Mouse (Mus musculus): ENCODE data around the gene Cabcoco1. TPM values are rescaled to one million over a fixed set of nuclear protein-coding genes. Genes with fewer than 3 reads are reported as not detected.
A peak's percentile ranks its signal among the peaks of the same experiment; 100 is the strongest.

Cabcoco1 gene
- polyA plus RNA-seq, 1 experiment from 2014 or later = 1.3 TPM

DNA sequence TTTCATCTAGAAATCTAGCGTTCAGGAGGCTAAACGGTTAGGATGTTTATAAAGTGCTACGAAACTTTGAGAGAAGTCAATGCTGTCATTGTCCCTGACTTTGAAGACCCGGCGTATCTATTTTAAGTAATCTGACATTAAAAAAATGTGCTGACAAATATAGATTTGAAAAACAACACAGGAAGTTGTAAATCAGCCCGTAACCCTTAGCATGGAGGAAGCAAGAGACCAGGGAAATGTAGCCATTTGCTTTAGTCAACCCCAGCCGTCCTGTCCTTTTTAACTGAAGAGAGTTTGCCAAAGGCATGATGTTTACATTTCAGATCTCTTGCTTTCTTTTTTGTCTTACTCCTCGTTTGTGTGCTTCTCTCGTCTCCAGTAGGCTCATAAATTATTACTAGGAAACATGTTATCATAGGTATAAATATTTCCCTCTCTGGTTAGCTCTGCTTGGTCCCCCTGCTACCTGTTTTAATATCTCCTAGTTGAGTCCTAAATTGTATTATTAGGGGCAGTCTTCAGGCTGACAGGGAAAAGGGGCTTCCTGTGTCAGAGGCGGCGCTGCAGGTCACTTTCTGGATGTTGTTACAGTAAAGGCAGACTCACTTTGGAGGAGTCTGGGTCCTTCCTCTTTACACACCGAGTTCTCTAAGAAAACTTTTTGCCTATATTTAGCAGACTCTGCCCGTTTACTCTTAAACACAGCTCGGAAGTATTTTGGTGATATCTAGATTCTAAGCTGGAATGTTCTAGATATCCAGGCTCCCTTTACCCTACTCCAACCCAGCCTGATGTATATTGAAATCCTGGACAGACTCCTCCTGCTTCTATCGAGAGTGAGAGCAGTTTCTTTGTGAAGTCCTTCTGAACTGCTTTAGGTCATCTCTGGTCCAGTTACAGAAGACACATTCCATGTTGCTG is 95.6 kb downstream of the Cabcoco1 start:
- peaks cover 9% of the 10 kb centered on the region for H3K4me1 ChIP-seq
- 50% methylated on average over 15 of the region's 15 CpGs for WGBS
- no peaks in the 10 kb centered on the region for H3K36me3 ChIP-seq
- no peak overlapping the region for H3K4me3 ChIP-seq (replicated peaks)
- H3K27ac ChIP-seq (replicated peaks) = peak overlapping the region; percentile 39; the same call in 1 of the 2 replicates
- H3K9ac ChIP-seq (replicated peaks) = no peak overlapping the region
- no peak overlapping the region for H3K4me2 ChIP-seq
- no peak for ATAC-seq (ENCODE audit: low FRiP score)
- H3K9me3 ChIP-seq (replicated peaks) = no peaks in the 10 kb centered on the region
- no peaks in the 10 kb centered on the region for H3K27me3 ChIP-seq (replicated peaks)

DNA sequence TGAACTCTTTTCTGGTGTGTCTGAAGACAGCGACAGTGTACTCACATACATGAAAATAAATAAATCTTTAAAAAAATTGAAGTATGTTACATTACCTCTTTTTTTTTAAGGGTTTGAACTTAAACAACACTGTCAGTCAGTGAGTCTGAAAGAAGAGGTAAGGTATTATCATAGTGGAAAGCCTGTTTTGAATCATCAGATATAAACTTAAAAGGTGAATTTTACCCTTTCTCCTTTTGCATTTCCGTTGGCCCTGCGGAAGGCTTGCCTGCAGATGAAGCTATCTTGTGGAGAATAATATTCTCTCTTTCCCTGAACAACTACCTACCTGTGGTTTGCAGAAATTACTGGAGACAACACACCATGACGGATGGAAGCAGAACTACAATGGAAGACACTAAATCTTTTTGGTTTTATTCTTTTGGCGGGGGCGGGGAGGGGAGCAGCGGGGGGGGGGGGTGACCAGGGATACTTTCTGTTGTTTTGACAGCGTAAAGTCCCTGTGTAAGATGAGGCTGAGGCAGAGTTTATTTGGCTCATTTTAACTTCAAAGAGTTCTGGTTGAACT is 96.4 kb downstream of the Cabcoco1 start:
- H3K9ac ChIP-seq (replicated peaks) = no peak overlapping the region
- H3K4me3 ChIP-seq (replicated peaks) = no peak overlapping the region
- no peak overlapping the region for H3K27ac ChIP-seq (replicated peaks)
- peaks cover 9% of the 10 kb centered on the region for H3K4me1 ChIP-seq
- H3K36me3 ChIP-seq = no peaks in the 10 kb centered on the region
- H3K27me3 ChIP-seq (replicated peaks) = no peaks in the 10 kb centered on the region
- 33% methylated on average over 8 of the region's 8 CpGs for WGBS
- H3K4me2 ChIP-seq = no peak overlapping the region
- no peaks in the 10 kb centered on the region for H3K9me3 ChIP-seq (replicated peaks)
- ATAC-seq (ENCODE audit: low FRiP score) = no peak

DNA sequence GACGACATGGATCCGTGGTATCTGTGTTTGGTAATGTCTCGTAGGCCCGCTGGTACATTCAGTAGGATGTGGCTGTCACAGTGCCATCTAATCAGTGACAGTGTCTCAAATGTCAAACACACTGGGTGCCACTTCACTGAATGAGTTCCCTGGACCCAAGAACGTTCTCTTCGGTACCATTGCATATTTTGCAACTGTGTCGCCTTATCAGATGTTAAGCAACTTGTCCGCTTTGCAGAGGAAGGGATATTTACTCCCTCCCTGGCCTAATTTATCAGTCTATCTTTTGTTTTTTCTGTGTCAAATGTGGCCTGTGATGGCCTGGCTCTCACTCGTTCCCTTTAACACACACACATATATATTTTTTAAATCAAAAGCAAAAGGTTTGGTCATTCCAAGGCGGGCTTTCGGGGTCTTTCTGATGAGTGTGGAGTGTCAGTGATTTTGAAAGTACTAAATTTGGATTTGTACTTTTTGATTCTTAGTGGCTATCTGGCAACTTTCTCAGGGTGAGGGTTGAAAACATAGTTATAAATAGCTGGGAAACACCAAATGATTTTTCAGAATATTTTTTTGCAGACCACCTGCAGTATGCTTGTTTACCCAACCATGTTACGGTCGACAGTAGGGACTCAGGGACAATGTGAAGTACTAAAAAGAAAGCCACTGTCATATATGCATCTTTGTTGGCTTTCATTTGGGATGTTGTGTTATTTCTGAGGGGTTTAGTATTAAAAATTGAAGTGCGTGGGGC is 97.2 kb downstream of the Cabcoco1 start:
- H3K36me3 ChIP-seq = no peaks in the 10 kb centered on the region
- ATAC-seq (ENCODE audit: low FRiP score) = no peak
- no peak overlapping the region for H3K4me2 ChIP-seq
- no peak overlapping the region for H3K4me3 ChIP-seq (replicated peaks)
- no peaks in the 10 kb centered on the region for H3K9me3 ChIP-seq (replicated peaks)
- H3K27me3 ChIP-seq (replicated peaks) = no peaks in the 10 kb centered on the region
- 82% methylated on average over 14 of the region's 14 CpGs for WGBS
- H3K9ac ChIP-seq (replicated peaks) = no peak overlapping the region
- H3K27ac ChIP-seq (replicated peaks) = no peak overlapping the region
- H3K4me1 ChIP-seq = peaks cover 9% of the 10 kb centered on the region

DNA sequence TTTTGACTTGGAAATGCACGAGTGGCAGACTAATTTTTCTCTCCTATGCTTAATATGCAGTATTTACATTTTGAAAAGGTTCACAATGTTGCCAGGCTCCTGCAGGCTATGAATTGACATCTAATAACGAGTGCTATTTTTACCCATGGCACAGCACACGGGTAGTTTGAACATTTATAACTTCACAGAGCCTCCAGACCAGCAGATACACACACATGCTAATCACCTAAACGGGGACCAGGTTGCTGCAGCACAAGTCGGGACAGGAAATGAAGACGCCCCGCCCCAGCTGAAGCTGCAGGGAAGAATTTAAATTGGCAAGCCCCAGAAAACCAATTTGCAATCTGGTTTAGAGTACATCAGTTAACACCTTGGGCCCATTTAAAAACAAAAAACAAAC is 98.6 kb downstream of the Cabcoco1 start:
- Histone ChIP-seq H3K36me3 (no peaks in the 10 kb centered on the region), H3K27ac (replicated peaks) (no peak overlapping the region), H3K9ac (replicated peaks) (no peak overlapping the region), H3K4me1 (peaks cover 9% of the 10 kb centered on the region), H3K27me3 (replicated peaks) (no peaks in the 10 kb centered on the region), H3K4me3 (replicated peaks) (no peak overlapping the region), H3K4me2 (no peak overlapping the region; the same call in 1 of the 2 replicates), H3K9me3 (replicated peaks) (no peaks in the 10 kb centered on the region)
- no peak for ATAC-seq (ENCODE audit: low FRiP score)
- 16% methylated on average over 7 of the region's 7 CpGs for WGBS

DNA sequence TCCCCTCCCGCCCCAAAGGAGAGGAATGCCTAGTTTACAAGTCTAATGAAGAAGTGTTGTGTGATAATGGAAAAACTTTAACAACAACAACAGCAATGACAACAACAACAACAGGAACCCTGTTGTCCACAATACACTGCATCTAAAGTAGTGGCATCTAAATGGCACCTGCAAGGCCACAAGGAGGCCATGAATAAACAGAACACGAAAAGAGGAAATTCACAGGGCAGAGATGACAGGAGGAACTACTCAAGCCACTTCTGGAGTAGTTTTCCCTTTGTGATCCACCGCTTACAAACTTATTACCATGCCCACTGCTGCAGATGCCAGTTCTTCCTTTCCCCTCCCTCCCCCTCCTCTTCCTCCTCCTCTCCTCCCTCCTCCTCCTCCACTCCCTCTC is 99.0 kb downstream of the Cabcoco1 start:
- no peak for ATAC-seq (ENCODE audit: low FRiP score)
- WGBS = 35% methylated on average over 3 of the region's 3 CpGs
- Histone ChIP-seq H3K36me3 (no peaks in the 10 kb centered on the region), H3K4me1 (peaks cover 9% of the 10 kb centered on the region), H3K9ac (replicated peaks) (no peak overlapping the region), H3K27ac (replicated peaks) (no peak overlapping the region), H3K4me2 (no peak overlapping the region), H3K9me3 (replicated peaks) (no peaks in the 10 kb centered on the region), H3K27me3 (replicated peaks) (no peaks in the 10 kb centered on the region), H3K4me3 (replicated peaks) (no peak overlapping the region)

DNA sequence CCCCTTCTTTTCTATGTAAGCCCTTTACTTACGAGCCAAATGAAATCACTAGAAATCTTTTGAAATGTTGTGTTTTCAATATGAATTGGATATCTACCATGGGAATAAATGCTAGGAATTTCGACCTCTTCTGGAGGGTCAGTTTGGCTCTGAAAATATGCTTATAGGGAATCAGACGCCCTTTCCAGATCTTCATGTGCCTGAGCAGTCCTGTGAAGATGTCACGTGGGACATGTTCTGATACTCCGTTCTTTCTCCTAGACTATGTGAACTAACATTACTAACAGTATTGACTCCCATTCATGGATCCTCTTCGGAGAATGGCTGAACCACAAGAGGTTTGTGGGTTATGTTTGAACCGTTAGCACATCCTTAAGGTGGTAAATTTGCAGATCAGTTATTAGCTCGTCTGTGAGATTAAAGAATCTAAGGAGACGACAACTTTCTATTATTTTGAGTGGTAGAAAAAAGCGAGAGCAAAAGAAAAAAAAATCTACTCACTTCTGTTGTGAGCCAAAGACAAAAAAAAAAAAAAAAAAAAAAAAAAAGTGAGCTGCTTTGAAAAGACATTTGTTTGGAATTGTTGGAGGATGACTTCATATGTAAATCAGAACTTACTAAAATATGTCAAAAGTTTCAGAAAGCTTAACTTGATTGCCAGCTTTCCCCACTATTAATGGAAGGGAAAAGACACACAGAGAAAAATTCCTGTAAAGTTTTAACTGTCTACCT is 99.6 kb downstream of the Cabcoco1 start:
- Histone ChIP-seq H3K27ac (replicated peaks) (no peak overlapping the region), H3K9me3 (replicated peaks) (no peaks in the 10 kb centered on the region), H3K36me3 (no peaks in the 10 kb centered on the region), H3K27me3 (replicated peaks) (no peaks in the 10 kb centered on the region), H3K4me1 (peaks cover 9% of the 10 kb centered on the region), H3K4me2 (no peak overlapping the region), H3K4me3 (replicated peaks) (no peak overlapping the region), H3K9ac (replicated peaks) (no peak overlapping the region)
- ATAC-seq (ENCODE audit: low FRiP score) = no peak
- 76% methylated on average over 10 of the region's 10 CpGs for WGBS

DNA sequence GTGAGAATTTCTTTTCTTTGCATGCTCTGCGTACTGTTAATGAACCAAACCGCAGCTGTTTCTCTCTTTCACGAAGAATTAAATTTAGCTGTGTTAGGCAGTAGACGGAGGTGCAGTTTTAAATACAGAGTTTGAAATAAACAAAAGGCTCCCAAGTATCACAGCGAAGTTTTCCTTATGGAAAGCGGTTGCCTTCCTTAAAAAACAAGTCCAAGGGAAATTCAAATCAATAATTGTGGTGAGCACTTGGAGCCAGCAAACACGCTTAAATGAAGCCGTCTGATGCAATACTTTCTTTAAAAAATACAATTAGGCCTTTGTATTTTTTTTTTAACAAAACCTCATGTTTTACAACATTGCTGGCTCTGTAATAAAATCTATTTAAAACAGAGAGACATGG is 101.2 kb downstream of the Cabcoco1 start:
- H3K4me2 ChIP-seq = no peak overlapping the region
- H3K4me3 ChIP-seq (replicated peaks) = no peak overlapping the region
- H3K36me3 ChIP-seq = no peaks in the 10 kb centered on the region
- no peak for ATAC-seq (ENCODE audit: low FRiP score)
- no peaks in the 10 kb centered on the region for H3K9me3 ChIP-seq (replicated peaks)
- H3K4me1 ChIP-seq = peaks cover 7% of the 10 kb centered on the region
- no peak overlapping the region for H3K27ac ChIP-seq (replicated peaks)
- 55% methylated on average over 8 of the region's 8 CpGs for WGBS
- no peaks in the 10 kb centered on the region for H3K27me3 ChIP-seq (replicated peaks)
- H3K9ac ChIP-seq (replicated peaks) = no peak overlapping the region

DNA sequence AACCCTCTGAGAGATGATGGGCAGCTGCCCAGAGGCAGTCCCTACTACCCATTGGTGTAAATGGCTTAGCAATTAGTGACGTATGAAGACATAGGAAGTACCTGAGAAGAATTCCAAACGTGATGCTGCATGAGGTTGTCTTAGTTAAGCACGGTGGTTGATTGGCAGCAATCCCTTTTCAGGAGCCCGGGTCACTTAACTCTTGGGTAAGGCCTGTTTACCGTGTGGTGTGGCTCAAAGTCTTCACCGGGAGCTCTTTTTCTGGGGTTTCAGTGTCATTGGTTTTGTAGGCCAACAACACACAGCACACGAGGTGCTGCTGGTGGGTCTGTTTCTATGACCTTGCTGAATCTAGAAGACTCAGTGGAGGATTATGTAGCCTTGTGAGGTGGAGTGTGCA is 105.9 kb downstream of the Cabcoco1 start:
- no peak overlapping the region for H3K4me2 ChIP-seq
- H3K27ac ChIP-seq (replicated peaks) = no peak overlapping the region
- H3K36me3 ChIP-seq = no peaks in the 10 kb centered on the region
- 91% methylated on average over 7 of the region's 7 CpGs for WGBS
- H3K9ac ChIP-seq (replicated peaks) = no peak overlapping the region
- no peak overlapping the region for H3K4me3 ChIP-seq (replicated peaks)
- no peak for ATAC-seq (ENCODE audit: low FRiP score)
- H3K9me3 ChIP-seq (replicated peaks) = no peaks in the 10 kb centered on the region
- no peaks in the 10 kb centered on the region for H3K27me3 ChIP-seq (replicated peaks)
- H3K4me1 ChIP-seq = no peaks in the 10 kb centered on the region

DNA sequence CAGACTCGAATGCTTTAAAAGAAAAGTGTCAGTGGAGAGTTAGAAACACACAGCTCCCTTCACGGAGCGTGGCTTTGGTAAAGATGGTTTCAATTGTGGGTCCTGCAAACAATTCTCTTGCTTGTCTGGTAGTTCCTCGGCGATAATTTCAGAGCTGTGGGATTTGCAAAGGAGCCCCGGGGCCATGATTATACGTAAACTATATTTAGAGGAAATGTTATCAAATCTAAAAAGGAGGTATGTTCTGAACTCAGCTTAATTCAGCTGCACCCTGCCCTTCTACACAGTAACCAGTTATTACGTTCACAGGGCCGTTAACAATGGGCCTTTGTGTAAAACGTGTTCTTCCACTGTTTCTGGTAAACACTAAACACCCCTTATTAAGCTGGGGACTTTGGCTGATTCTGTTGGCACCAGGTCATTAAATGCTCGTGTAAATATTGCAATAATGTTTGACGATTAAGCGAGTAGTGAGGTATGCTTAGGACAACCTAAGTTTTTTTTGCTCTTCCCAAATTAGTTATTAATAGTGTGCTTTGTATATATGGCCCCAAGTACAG is 106.6 kb downstream of the Cabcoco1 start:
- no peak for ATAC-seq (ENCODE audit: low FRiP score)
- Histone ChIP-seq H3K36me3 (no peaks in the 10 kb centered on the region), H3K9me3 (replicated peaks) (no peaks in the 10 kb centered on the region), H3K4me2 (no peak overlapping the region), H3K9ac (replicated peaks) (no peak overlapping the region), H3K4me1 (no peaks in the 10 kb centered on the region), H3K4me3 (replicated peaks) (no peak overlapping the region), H3K27ac (replicated peaks) (no peak overlapping the region), H3K27me3 (replicated peaks) (no peaks in the 10 kb centered on the region)
- WGBS = 74% methylated on average over 13 of the region's 13 CpGs

DNA sequence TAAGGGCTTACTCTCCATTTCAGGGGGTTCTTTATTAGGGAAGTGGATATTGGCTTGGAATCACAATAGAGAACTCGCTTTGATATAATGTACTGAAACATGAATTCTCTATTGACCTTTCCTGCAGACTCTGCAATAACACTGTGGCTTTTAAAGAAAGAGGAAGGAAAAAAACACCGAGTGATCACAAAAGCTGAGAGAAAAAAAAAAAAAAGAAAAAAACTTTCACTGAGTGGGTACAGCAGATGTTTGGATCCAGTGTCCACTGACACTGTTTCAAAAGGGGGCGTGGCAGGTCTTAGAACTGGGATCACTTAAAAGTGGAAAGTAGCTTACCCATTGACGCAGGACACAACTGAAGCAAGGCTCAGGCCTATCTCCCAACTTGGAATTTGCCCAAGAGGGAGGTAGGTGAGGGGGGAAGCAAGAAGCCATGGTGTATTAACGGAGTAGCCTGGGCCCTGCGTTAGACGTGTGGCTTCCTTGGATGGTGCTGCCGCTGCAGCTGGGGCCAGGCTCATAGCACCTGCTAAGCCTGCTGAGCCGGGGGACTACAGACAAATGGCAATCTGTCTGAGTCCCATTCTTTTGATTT is 107.6 kb downstream of the Cabcoco1 start:
- Histone ChIP-seq H3K4me3 (replicated peaks) (no peak overlapping the region), H3K4me1 (no peaks in the 10 kb centered on the region), H3K9me3 (replicated peaks) (no peaks in the 10 kb centered on the region), H3K4me2 (no peak overlapping the region), H3K9ac (replicated peaks) (no peak overlapping the region), H3K36me3 (no peaks in the 10 kb centered on the region), H3K27me3 (replicated peaks) (no peaks in the 10 kb centered on the region), H3K27ac (replicated peaks) (no peak overlapping the region)
- ATAC-seq (ENCODE audit: low FRiP score) = no peak
- WGBS = 69% methylated on average over 9 of the region's 9 CpGs

DNA sequence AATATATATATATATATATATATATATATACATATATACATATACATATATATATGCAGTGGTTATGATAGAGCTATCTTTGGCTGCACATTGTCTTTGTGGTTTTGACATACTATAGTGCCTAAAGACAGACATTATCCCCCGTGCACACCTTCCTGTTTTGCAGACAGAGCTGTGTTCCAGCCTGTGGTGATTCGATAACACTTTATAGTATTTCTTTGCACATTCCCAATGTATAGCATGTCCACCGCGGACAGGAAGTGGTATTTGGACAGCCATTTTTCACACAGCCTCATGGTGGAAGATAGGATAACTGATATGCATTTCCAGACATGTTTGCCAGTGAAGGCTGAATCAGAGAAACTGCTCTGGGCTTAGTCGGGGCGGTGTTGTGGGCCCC is 110.3 kb downstream of the Cabcoco1 start:
- no peaks in the 10 kb centered on the region for H3K9me3 ChIP-seq (replicated peaks)
- no peak overlapping the region for H3K27ac ChIP-seq (replicated peaks)
- WGBS = 92% methylated on average over 6 of the region's 6 CpGs
- no peak overlapping the region for H3K4me3 ChIP-seq (replicated peaks)
- ATAC-seq (ENCODE audit: low FRiP score) = no peak
- no peaks in the 10 kb centered on the region for H3K4me1 ChIP-seq
- H3K4me2 ChIP-seq = no peak overlapping the region
- no peaks in the 10 kb centered on the region for H3K27me3 ChIP-seq (replicated peaks)
- no peaks in the 10 kb centered on the region for H3K36me3 ChIP-seq
- H3K9ac ChIP-seq (replicated peaks) = no peak overlapping the region
